Mouse (Mus musculus): ENCODE results near the gene Eml3.

- TF ChIP-seq POLR2A (IDR thresholded peaks at IDR 0.05; ENCODE audit: insufficient read depth, low read depth, low read length) = no peak
- TF ChIP-seq CTCF (IDR thresholded peaks at IDR 0.05; ENCODE audit: insufficient read depth, low read depth, low read length) = no peak
Measured at GRCm38 (mm10) chr19:8989066-8989566, 59.8 kb downstream of the Eml3 start, which contains the start of gene Ahnak.

Data from olfactory bulb, adult 2 months (tissue).